Mouse (Mus musculus): ENCODE measurements at regions not wholly inside any gene's neighbourhood (a gene's known extent, or its start where the extent isn't known, plus 50 kb on each side); places are given as distances from the start of the nearest gene placed in this dataset.

DNA sequence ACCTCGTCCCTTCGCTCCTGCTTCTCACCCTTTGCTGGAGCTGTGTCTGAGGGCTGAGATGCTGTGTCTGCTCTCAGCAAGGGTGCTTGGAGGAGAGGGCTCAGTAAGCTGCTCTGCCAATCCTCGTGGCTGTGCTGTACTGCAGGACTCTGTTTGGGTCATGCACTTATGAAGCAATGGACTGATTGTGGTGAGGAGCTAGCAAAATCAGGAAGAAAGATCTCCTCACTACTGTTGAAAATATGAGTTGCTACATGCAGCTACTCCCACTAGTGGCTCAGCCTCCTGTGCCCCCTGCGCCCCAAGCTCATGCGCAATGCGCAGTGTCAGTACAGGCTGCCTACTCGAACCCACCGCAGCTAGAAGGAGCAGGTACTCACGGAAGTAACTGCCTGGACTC lies 362.3 kb downstream of the Phkb start:
- TF ChIP-seq CTCF (IDR thresholded peaks at IDR 0.05; ENCODE audit: borderline replicate concordance, insufficient read depth, low read depth, low read length) (no peak), POLR2A (IDR thresholded peaks at IDR 0.05; ENCODE audit: borderline replicate concordance, insufficient read depth, low read length) (no peak)

Measured in cerebellum, adult 2 months (tissue).